Mouse (Mus musculus): ENCODE measurements at regions not wholly inside any gene's neighbourhood (a gene's known extent, or its start where the extent isn't known, plus 50 kb on each side); places are given as distances from the start of the nearest gene placed in this dataset.

GRCm38 (mm10) chr1:81744524-81744923 is 488.4 kb upstream of the Gm9747 start:
- peak; percentile 96 for TF ChIP-seq MYOD1 (IDR thresholded peaks at IDR 0.05; ENCODE audit: control insufficient read depth, insufficient read length, low read depth)
- TF ChIP-seq FOSL1 (IDR thresholded peaks at IDR 0.05; ENCODE audit: insufficient read depth, low read length, poor library complexity, severe bottlenecking), result no peak
- no peak for TF ChIP-seq MYOG (IDR thresholded peaks at IDR 0.05; ENCODE audit: control insufficient read depth, extremely low read depth, insufficient read length)
- Histone ChIP-seq H3K36me3 (ENCODE audit: control insufficient read depth, insufficient read depth) (no peaks in the 10 kb centered on the region), H3K79me3 (ENCODE audit: low read depth) (no peaks in the 10 kb centered on the region), H3K4me3 (ENCODE audit: insufficient read depth, poor library complexity, severe bottlenecking) (no peak overlapping the region), H3K79me2 (ENCODE audit: control insufficient read depth, insufficient read depth) (no peaks in the 10 kb centered on the region), H3ac (ENCODE audit: control insufficient read depth, insufficient read length, low read depth) (no peak overlapping the region), H3K27me3 (ENCODE audit: control insufficient read depth, insufficient read depth, insufficient read length) (no peaks in the 10 kb centered on the region)

GRCm38 (mm10) chr1:81745024-81745960 is 487.6 kb upstream of the Gm9747 start:
- H3K79me3 ChIP-seq (ENCODE audit: low read depth), result no peaks in the 10 kb centered on the region
- H3K27me3 ChIP-seq (ENCODE audit: control insufficient read depth, insufficient read depth, insufficient read length), result no peaks in the 10 kb centered on the region
- H3K79me2 ChIP-seq (ENCODE audit: control insufficient read depth, insufficient read depth), result no peaks in the 10 kb centered on the region
- H3K36me3 ChIP-seq (ENCODE audit: control insufficient read depth, insufficient read depth), result no peaks in the 10 kb centered on the region
- no peak overlapping the region for H3ac ChIP-seq (ENCODE audit: control insufficient read depth, insufficient read length, low read depth)
- H3K4me3 ChIP-seq (ENCODE audit: insufficient read depth, poor library complexity, severe bottlenecking), result no peak overlapping the region
- peak; percentile 2 for TF ChIP-seq CEBPB (IDR thresholded peaks at IDR 0.05; ENCODE audit: low read depth)
- TF ChIP-seq MAX (IDR thresholded peaks at IDR 0.05), result peak; percentile 32
- TF ChIP-seq FOSL1 (IDR thresholded peaks at IDR 0.05; ENCODE audit: insufficient read depth, low read length, poor library complexity, severe bottlenecking), result no peak
- TF ChIP-seq MYOG (IDR thresholded peaks at IDR 0.05; ENCODE audit: control insufficient read depth, extremely low read depth, insufficient read length), result no peak
- TF ChIP-seq USF1 (IDR thresholded peaks at IDR 0.05; ENCODE audit: low read depth), result peak; percentile 70
- TF ChIP-seq MYOD1 (IDR thresholded peaks at IDR 0.05; ENCODE audit: control insufficient read depth, insufficient read length, low read depth), result peak; percentile 8
- no peak for TF ChIP-seq CTCF (IDR thresholded peaks at IDR 0.05; ENCODE audit: control insufficient read depth, insufficient read depth, insufficient read length)

- Histone ChIP-seq H3ac (ENCODE audit: control insufficient read depth, insufficient read length, low read depth) (no peak overlapping the region), H3K79me2 (ENCODE audit: control insufficient read depth, insufficient read depth) (no peaks in the 10 kb centered on the region), H3K4me3 (ENCODE audit: insufficient read depth, poor library complexity, severe bottlenecking) (no peak overlapping the region), H3K36me3 (ENCODE audit: control insufficient read depth, insufficient read depth) (no peaks in the 10 kb centered on the region), H3K27me3 (ENCODE audit: control insufficient read depth, insufficient read depth, insufficient read length) (no peaks in the 10 kb centered on the region), H3K79me3 (ENCODE audit: low read depth) (no peaks in the 10 kb centered on the region)
- TF ChIP-seq USF1 (IDR thresholded peaks at IDR 0.05; ENCODE audit: low read depth) (peak; percentile 70), MYOD1 (IDR thresholded peaks at IDR 0.05; ENCODE audit: control insufficient read depth, insufficient read length, low read depth) (no peak), CTCF (IDR thresholded peaks at IDR 0.05; ENCODE audit: control insufficient read depth, insufficient read depth, insufficient read length) (no peak), MYOG (IDR thresholded peaks at IDR 0.05; ENCODE audit: control insufficient read depth, extremely low read depth, insufficient read length) (no peak), FOSL1 (IDR thresholded peaks at IDR 0.05; ENCODE audit: insufficient read depth, low read length, poor library complexity, severe bottlenecking) (no peak), MAX (IDR thresholded peaks at IDR 0.05) (peak; percentile 71), CEBPB (IDR thresholded peaks at IDR 0.05; ENCODE audit: low read depth) (no peak)
Measured at GRCm38 (mm10) chr1:81746013-81746412, 486.9 kb upstream of the Gm9747 start.

GRCm38 (mm10) chr1:81747025-81747424 is 485.9 kb upstream of the Gm9747 start:
- H3K79me2 ChIP-seq (ENCODE audit: control insufficient read depth, insufficient read depth), result no peaks in the 10 kb centered on the region
- H3K79me3 ChIP-seq (ENCODE audit: low read depth), result no peaks in the 10 kb centered on the region
- H3K36me3 ChIP-seq (ENCODE audit: control insufficient read depth, insufficient read depth), result no peaks in the 10 kb centered on the region
- H3K27me3 ChIP-seq (ENCODE audit: control insufficient read depth, insufficient read depth, insufficient read length), result no peaks in the 10 kb centered on the region
- TF ChIP-seq MYOD1 (IDR thresholded peaks at IDR 0.05; ENCODE audit: control insufficient read depth, insufficient read length, low read depth) (no peak), MAX (IDR thresholded peaks at IDR 0.05) (no peak), CTCF (IDR thresholded peaks at IDR 0.05; ENCODE audit: control insufficient read depth, insufficient read depth, insufficient read length) (no peak), FOSL1 (IDR thresholded peaks at IDR 0.05; ENCODE audit: insufficient read depth, low read length, poor library complexity, severe bottlenecking) (no peak), MYOG (IDR thresholded peaks at IDR 0.05; ENCODE audit: control insufficient read depth, extremely low read depth, insufficient read length) (no peak), CEBPB (IDR thresholded peaks at IDR 0.05; ENCODE audit: low read depth) (no peak), USF1 (IDR thresholded peaks at IDR 0.05; ENCODE audit: low read depth) (no peak)
- H3ac ChIP-seq (ENCODE audit: control insufficient read depth, insufficient read length, low read depth), result no peak overlapping the region
- H3K4me3 ChIP-seq (ENCODE audit: insufficient read depth, poor library complexity, severe bottlenecking), result no peak overlapping the region

GRCm38 (mm10) chr1:81754067-81754466 is 478.8 kb upstream of the Gm9747 start:
- Histone ChIP-seq H3K27me3 (ENCODE audit: control insufficient read depth, insufficient read depth, insufficient read length) (no peaks in the 10 kb centered on the region), H3K4me3 (ENCODE audit: insufficient read depth, poor library complexity, severe bottlenecking) (no peak overlapping the region), H3ac (ENCODE audit: control insufficient read depth, insufficient read length, low read depth) (no peak overlapping the region), H3K36me3 (ENCODE audit: control insufficient read depth, insufficient read depth) (no peaks in the 10 kb centered on the region), H3K79me2 (ENCODE audit: control insufficient read depth, insufficient read depth) (no peaks in the 10 kb centered on the region), H3K79me3 (ENCODE audit: low read depth) (no peaks in the 10 kb centered on the region)
- TF ChIP-seq MAX (IDR thresholded peaks at IDR 0.05) (peak; percentile 26), CEBPB (IDR thresholded peaks at IDR 0.05; ENCODE audit: low read depth) (peak; percentile 74), MYOG (IDR thresholded peaks at IDR 0.05; ENCODE audit: control insufficient read depth, extremely low read depth, insufficient read length) (no peak), USF1 (IDR thresholded peaks at IDR 0.05; ENCODE audit: low read depth) (no peak)
